ENCODE assay signal across 10 mouse cellular contexts in genomic region chr11:50108823-50109244, GRCm38 (mm10). TPM values are rescaled to one million over a fixed set of nuclear protein-coding genes. Genes with fewer than 3 reads are reported as not detected.
DNase-seq lines count a peak whose midpoint lies in the region; ATAC-seq and TF ChIP-seq lines count a peak whose summit lies in the region.
"Had no signal": no experiment of that assay in that cellular context is flagged by ENCODE, and none has a peak within 500 bp of the region (broad histone marks: within the 10 kb centered on the region; RNA-seq: fewer than 3 reads in every experiment).

No protein-coding gene starts in this region.

- no peak overlapping the region for H3K9ac ChIP-seq in neural tube, embryonic 15.5 days (replicated peaks)
- H3K9ac ChIP-seq: forebrain, postnatal 0 days; midbrain, embryonic 15.5 days had no signal

- WGBS in neural tube, embryonic 15.5 days = 68% methylated on average over 8 of the region's 8 CpGs
- 41% methylated on average over 8 of the region's 8 CpGs for WGBS in small intestine, adult 2 months

- H3K9me3 ChIP-seq in neural tube, embryonic 15.5 days (replicated peaks) = no peaks in the 10 kb centered on the region
- H3K9me3 ChIP-seq: midbrain, embryonic 15.5 days had no signal

- no peak overlapping the region for H3K4me2 ChIP-seq in neural tube, embryonic 15.5 days
- H3K4me2 ChIP-seq: midbrain, embryonic 15.5 days had no signal

- TF ChIP-seq CTCF in small intestine, adult 2 months (IDR thresholded peaks at IDR 0.05; ENCODE audit: extremely low read depth, insufficient read length, insufficient replicate concordance, low read depth, low read length) = no peak

- no peak for ATAC-seq in neural tube, embryonic 15.5 days (ENCODE audit: low FRiP score)
- ATAC-seq: forebrain, postnatal 0 days; midbrain, embryonic 15.5 days had no signal

- H3K27ac ChIP-seq in neural tube, embryonic 15.5 days (replicated peaks) = peak overlapping the region; percentile 41
- peak overlapping the region; percentile 12; the same call in 1 of the 2 replicates for H3K27ac ChIP-seq in small intestine, adult 2 months (ENCODE audit: insufficient read depth, low read depth, low read length)
- H3K27ac ChIP-seq: midbrain, embryonic 15.5 days had no signal

- H3K27me3 ChIP-seq in neural tube, embryonic 15.5 days (replicated peaks) = no peaks in the 10 kb centered on the region
- no peaks in the 10 kb centered on the region for H3K27me3 ChIP-seq in small intestine, adult 2 months (ENCODE audit: control insufficient read depth, insufficient read depth, low read length)
- H3K27me3 ChIP-seq: midbrain, embryonic 15.5 days had no signal

- H3K4me1 ChIP-seq in neural tube, embryonic 15.5 days = peaks cover 7% of the 10 kb centered on the region; the same call in 1 of the 2 replicates
- peaks cover 8% of the 10 kb centered on the region; the same call in 1 of the 2 replicates for H3K4me1 ChIP-seq in small intestine, adult 2 months (ENCODE audit: control insufficient read depth, insufficient read depth, insufficient read length, low read length)

- peaks cover 12% of the 10 kb centered on the region for H3K36me3 ChIP-seq in neural tube, embryonic 15.5 days
- H3K36me3 ChIP-seq in small intestine, adult 2 months (ENCODE audit: control insufficient read depth, insufficient read depth, low read length) = no peaks in the 10 kb centered on the region

- no peak overlapping the region for H3K4me3 ChIP-seq in neural tube, embryonic 15.5 days (replicated peaks)
- no peak overlapping the region for H3K4me3 ChIP-seq in small intestine, adult 2 months (ENCODE audit: low read depth, low read length)
- H3K4me3 ChIP-seq: midbrain, embryonic 15.5 days had no signal

- peak; percentile 31 to 63 for DNase-seq in adrenal gland, adult (ENCODE audit: inconsistent age in 2 of 2, low spot score in 1 of 2)
- no peak for DNase-seq in adrenal gland, adult 18-20 months (ENCODE audit: low spot score in 2 of 2)
- DNase-seq in neural tube, embryonic 10.5 days (ENCODE audit: extremely low spot score, low spot score) = no peak
- peak; percentile 28 to 63 for DNase-seq in kidney, postnatal 25 days
- DNase-seq in right cerebral cortex, postnatal 36 days (ENCODE audit: low spot score in 2 of 2) = no peak
- no peak for DNase-seq in urinary bladder, postnatal 36 days (ENCODE audit: low spot score in 2 of 2)
- DNase-seq: forebrain, postnatal 0 days had no signal

- TF ChIP-seq POLR2A in small intestine, adult 2 months (IDR thresholded peaks at IDR 0.05; ENCODE audit: low read depth, low read length) = no peak

RNA-seq across cellular contexts. Expression of gene Tbc1d9b, which starts 22.4 kb away (rescaled TPM):
- 100 to 1,000 TPM; 121 to 127 TPM for total RNA-seq in adrenal gland, adult 18-20 months (2021)
- 35.9 and 41.3 TPM in 2 replicates for polyA plus RNA-seq in neural tube, embryonic 15.5 days (2015; fragmentation: Nextera tagmentation; extraction: Ambion mirVana)
- polyA plus RNA-seq in small intestine, adult 2 months (2012; rRNA removed) = 19.3 and 31.5 TPM in 2 replicates

Comparison
In these comparisons a context has a peak if more than half of its experiments do, and no peak if none do; other contexts are left out.
1. DNase-seq: peak in adrenal gland, adult (2 of 2) and kidney, postnatal 25 days (2 of 2); none in adrenal gland, adult 18-20 months (0 of 2), neural tube, embryonic 10.5 days (single experiment), right cerebral cortex, postnatal 36 days (0 of 2) and urinary bladder, postnatal 36 days (0 of 2).